Mouse (Mus musculus) G1E (cell line): ENCODE measurements around the gene Emilin1.

Source experiments
- CTCF ChIP-seq: IDR thresholded peaks from 2 replicates; pipeline ENCODE4 v1.5.1; 2012; ENCODE audit warnings: low read depth, low read length, inconsistent platforms, mixed read lengths
- GATA1 ChIP-seq: IDR thresholded peaks from 2 replicates; pipeline ENCODE4 v1.6.1; 2012; ENCODE audit warnings: borderline replicate concordance, low read length, inconsistent platforms, mixed read lengths
- GATA2 ChIP-seq: IDR thresholded peaks from 2 replicates; pipeline ENCODE4 v1.6.1; 2012; ENCODE audit warnings: low read depth, low read length, inconsistent platforms, borderline replicate concordance
- POLR2AphosphoS5 ChIP-seq: IDR thresholded peaks from 2 replicates; pipeline ENCODE4 v1.6.1; 2012; ENCODE audit warnings: low read depth, low read length, inconsistent platforms; ENCODE audit not compliant: insufficient replicate concordance
- TAL1 ChIP-seq: conservative IDR thresholded peaks from 2 replicates; pipeline ENCODE4 v1.6.1; 2012; ENCODE audit warnings: low read depth, low read length, inconsistent platforms, mixed read lengths

GRCm38 (mm10) chr5:30951706-30952105 is 38.5 kb downstream of the Emilin1 start:
- TF ChIP-seq CTCF, result no peak
- no peak for TF ChIP-seq TAL1
- TF ChIP-seq GATA1, result no peak
- no peak for TF ChIP-seq GATA2
- no peak for TF ChIP-seq POLR2AphosphoS5
